Mouse (Mus musculus): ENCODE data around the gene Ccdc167. TPM values are rescaled to one million over a fixed set of nuclear protein-coding genes. Genes with fewer than 3 reads are reported as not detected.

Ccdc167 gene
- polyA plus RNA-seq, 1 experiment from 2014 or later: 15.2 TPM

DNA sequence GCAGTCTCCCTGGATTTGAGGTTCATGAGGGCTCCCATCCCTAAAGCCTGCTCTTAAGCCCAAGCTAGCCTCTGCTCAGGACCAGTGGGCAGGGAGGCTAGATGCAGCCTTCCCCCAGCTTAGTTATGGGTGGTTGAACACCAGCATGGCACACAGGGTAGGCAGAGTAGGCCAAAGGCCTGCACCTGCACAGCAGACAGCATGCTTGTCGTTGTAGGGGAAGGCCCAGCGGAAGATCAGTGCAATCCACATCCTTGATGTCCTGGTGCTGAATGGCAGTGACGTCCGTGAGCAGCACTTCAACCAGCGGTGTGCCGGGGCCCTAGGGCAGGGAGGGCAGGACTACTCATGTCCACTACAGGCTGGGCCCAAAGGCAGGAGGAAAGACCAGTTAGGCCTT lies 18.4 kb downstream of the Ccdc167 start:
- Histone ChIP-seq H3K36me3 (ENCODE audit: control insufficient read depth, insufficient read depth, low read length) (peaks cover 46% of the 10 kb centered on the region), H3K4me2 (no peak overlapping the region), H3K4me3 (ENCODE audit: low read depth, low read length) (no peak overlapping the region), H3K9me3 (ENCODE audit: control insufficient read depth, low read length) (no peaks in the 10 kb centered on the region), H3K27ac (ENCODE audit: low read depth, low read length) (no peak overlapping the region), H3K4me1 (replicated peaks; ENCODE audit: control insufficient read depth, insufficient read depth, low read length) (no peaks in the 10 kb centered on the region), H3K27me3 (replicated peaks; ENCODE audit: control insufficient read depth, insufficient read depth, low read length) (no peaks in the 10 kb centered on the region), H3K9ac (ENCODE audit: low read depth, low read length) (no peak overlapping the region)
- no peak for DNase-seq (ENCODE audit: low spot score)
- no peak for ATAC-seq (replicated peaks; ENCODE audit: low FRiP score)
- WGBS: 95% methylated on average over 6 of the region's 6 CpGs

DNA sequence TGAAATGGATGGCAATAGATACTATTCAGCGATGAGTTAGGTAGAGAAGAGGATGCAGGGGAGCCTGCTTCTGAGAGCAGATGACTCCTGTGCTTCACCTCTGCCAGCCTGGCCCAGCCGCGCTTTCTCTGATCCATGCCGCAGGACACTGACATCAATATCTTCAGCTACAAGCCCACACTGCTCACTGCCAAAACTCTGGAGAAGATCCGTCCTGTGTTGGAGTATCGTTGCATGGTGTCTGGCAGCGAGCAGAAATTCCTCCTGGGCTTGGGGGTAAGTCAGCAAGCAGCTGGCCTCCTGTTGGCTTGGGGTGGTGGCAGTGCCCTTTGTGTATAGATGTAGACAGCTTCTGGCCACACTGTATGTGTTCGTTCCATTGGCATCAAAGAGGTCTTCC lies 19.9 kb downstream of the Ccdc167 start:
- Histone ChIP-seq H3K4me1 (replicated peaks; ENCODE audit: control insufficient read depth, insufficient read depth, low read length) (no peaks in the 10 kb centered on the region), H3K4me3 (ENCODE audit: low read depth, low read length) (no peak overlapping the region), H3K27ac (ENCODE audit: low read depth, low read length) (no peak overlapping the region), H3K4me2 (no peak overlapping the region), H3K36me3 (ENCODE audit: control insufficient read depth, insufficient read depth, low read length) (peaks cover 43% of the 10 kb centered on the region), H3K9ac (ENCODE audit: low read depth, low read length) (no peak overlapping the region), H3K9me3 (ENCODE audit: control insufficient read depth, low read length) (no peaks in the 10 kb centered on the region), H3K27me3 (replicated peaks; ENCODE audit: control insufficient read depth, insufficient read depth, low read length) (no peaks in the 10 kb centered on the region)
- no peak for DNase-seq (ENCODE audit: low spot score)
- no peak for ATAC-seq (replicated peaks; ENCODE audit: low FRiP score)
- 95% methylated on average over 8 of the region's 8 CpGs for WGBS

DNA sequence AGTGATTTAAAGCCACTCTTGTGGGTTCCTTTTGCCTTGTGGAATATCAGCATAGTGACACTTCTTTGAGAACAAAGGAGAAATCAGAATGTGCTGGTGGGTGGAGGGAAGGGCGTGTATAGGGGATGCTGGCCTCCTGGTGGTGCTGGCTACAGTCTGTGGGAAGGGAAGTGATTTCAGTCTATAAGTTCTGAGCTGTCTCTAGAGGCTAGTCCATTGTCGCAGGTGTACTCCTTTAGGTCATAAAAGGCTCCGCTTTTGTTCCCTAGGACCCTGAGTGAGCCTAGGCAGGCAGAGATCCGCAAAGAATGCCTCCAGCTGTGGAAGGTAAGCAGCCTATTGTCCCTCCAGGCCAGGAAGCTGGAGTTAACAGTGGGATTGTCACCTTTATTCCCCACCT lies 22.3 kb downstream of the Ccdc167 start:
- whole genome bisulfite sequencing: 91% methylated on average over 4 of the region's 4 CpGs

GRCm38 (mm10) chr17:29693571-29693970 lies 23.3 kb downstream of the Ccdc167 start:
- H3K4me2 ChIP-seq: no peak overlapping the region
- no peaks in the 10 kb centered on the region; the same call in 1 of the 2 replicates for H3K4me1 ChIP-seq (replicated peaks; ENCODE audit: control insufficient read depth, insufficient read depth, low read length)
- H3K27me3 ChIP-seq (replicated peaks; ENCODE audit: control insufficient read depth, insufficient read depth, low read length): no peaks in the 10 kb centered on the region
- H3K9ac ChIP-seq (ENCODE audit: low read depth, low read length): no peak overlapping the region
- DNase-seq (ENCODE audit: low spot score) (no peak), ATAC-seq (replicated peaks; ENCODE audit: low FRiP score) (no peak)
- H3K36me3 ChIP-seq (ENCODE audit: control insufficient read depth, insufficient read depth, low read length): peaks cover 52% of the 10 kb centered on the region
- H3K9me3 ChIP-seq (ENCODE audit: control insufficient read depth, low read length): no peaks in the 10 kb centered on the region
- H3K27ac ChIP-seq (ENCODE audit: low read depth, low read length): no peak overlapping the region
- 57% methylated on average over 2 of the region's 2 CpGs for WGBS
- no peak overlapping the region for H3K4me3 ChIP-seq (ENCODE audit: low read depth, low read length)

More for the DNA sequence above, 22.3 kb downstream of the Ccdc167 start:
- H3K9me3 ChIP-seq (ENCODE audit: control insufficient read depth, low read length): no peaks in the 10 kb centered on the region
- no peak overlapping the region for H3K9ac ChIP-seq (ENCODE audit: low read depth, low read length)
- no peak overlapping the region for H3K27ac ChIP-seq (ENCODE audit: low read depth, low read length)
- no peak overlapping the region for H3K4me2 ChIP-seq
- peaks cover 51% of the 10 kb centered on the region for H3K36me3 ChIP-seq (ENCODE audit: control insufficient read depth, insufficient read depth, low read length)
- no peaks in the 10 kb centered on the region; the same call in 1 of the 2 replicates for H3K4me1 ChIP-seq (replicated peaks; ENCODE audit: control insufficient read depth, insufficient read depth, low read length)
- ATAC-seq (replicated peaks; ENCODE audit: low FRiP score): no peak
- no peak overlapping the region for H3K4me3 ChIP-seq (ENCODE audit: low read depth, low read length)
- no peaks in the 10 kb centered on the region for H3K27me3 ChIP-seq (replicated peaks; ENCODE audit: control insufficient read depth, insufficient read depth, low read length)
- no peak for DNase-seq (ENCODE audit: low spot score)

GRCm38 (mm10) chr17:29692827-29693226 lies 24.0 kb downstream of the Ccdc167 start:
- Histone ChIP-seq H3K9ac (ENCODE audit: low read depth, low read length) (no peak overlapping the region), H3K4me2 (no peak overlapping the region), H3K4me1 (replicated peaks; ENCODE audit: control insufficient read depth, insufficient read depth, low read length) (peaks cover 4% of the 10 kb centered on the region), H3K9me3 (ENCODE audit: control insufficient read depth, low read length) (no peaks in the 10 kb centered on the region), H3K4me3 (ENCODE audit: low read depth, low read length) (no peak overlapping the region), H3K27me3 (replicated peaks; ENCODE audit: control insufficient read depth, insufficient read depth, low read length) (no peaks in the 10 kb centered on the region), H3K36me3 (ENCODE audit: control insufficient read depth, insufficient read depth, low read length) (peaks cover 48% of the 10 kb centered on the region), H3K27ac (ENCODE audit: low read depth, low read length) (no peak overlapping the region)
- 79% methylated on average over 2 of the region's 2 CpGs for WGBS
- ATAC-seq (replicated peaks; ENCODE audit: low FRiP score): no peak
- no peak for DNase-seq (ENCODE audit: low spot score)

GRCm38 (mm10) chr17:29690257-29690656 lies 26.6 kb downstream of the Ccdc167 start:
- ATAC-seq (replicated peaks; ENCODE audit: low FRiP score) (no peak), DNase-seq (ENCODE audit: low spot score) (no peak)
- H3K27ac ChIP-seq (ENCODE audit: low read depth, low read length): no peak overlapping the region
- WGBS: 75% methylated on average over 6 of the region's 6 CpGs
- H3K27me3 ChIP-seq (replicated peaks; ENCODE audit: control insufficient read depth, insufficient read depth, low read length): no peaks in the 10 kb centered on the region
- no peaks in the 10 kb centered on the region for H3K9me3 ChIP-seq (ENCODE audit: control insufficient read depth, low read length)
- H3K4me3 ChIP-seq (ENCODE audit: low read depth, low read length): no peak overlapping the region
- peaks cover 27% of the 10 kb centered on the region for H3K4me1 ChIP-seq (replicated peaks; ENCODE audit: control insufficient read depth, insufficient read depth, low read length)
- H3K9ac ChIP-seq (ENCODE audit: low read depth, low read length): no peak overlapping the region
- peaks cover 44% of the 10 kb centered on the region for H3K36me3 ChIP-seq (ENCODE audit: control insufficient read depth, insufficient read depth, low read length)
- no peak overlapping the region for H3K4me2 ChIP-seq

DNA sequence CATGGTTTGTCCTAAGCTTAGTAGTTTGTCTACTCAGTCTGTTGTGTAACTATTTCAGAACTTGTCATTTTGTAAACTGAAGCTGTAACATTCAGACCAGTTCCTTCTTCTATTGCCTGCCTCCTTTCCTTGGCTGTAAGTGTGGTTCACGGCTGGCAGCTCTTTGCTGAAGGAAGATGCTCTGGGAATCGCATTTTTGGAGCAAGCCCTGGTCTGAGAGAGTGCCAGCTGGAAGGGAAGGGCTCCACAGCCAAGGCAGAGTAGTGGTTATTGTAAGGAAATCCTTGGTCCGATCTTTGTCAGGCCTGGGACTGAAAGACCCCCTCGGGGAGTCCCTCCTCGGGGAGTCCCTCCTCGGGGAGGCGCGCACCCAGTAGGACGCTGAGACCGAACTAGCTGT lies 28.2 kb downstream of the Ccdc167 start:
- Histone ChIP-seq H3K4me1 (replicated peaks; ENCODE audit: control insufficient read depth, insufficient read depth, low read length) (peaks cover 41% of the 10 kb centered on the region), H3K4me3 (ENCODE audit: low read depth, low read length) (no peak overlapping the region), H3K36me3 (ENCODE audit: control insufficient read depth, insufficient read depth, low read length) (peaks cover 48% of the 10 kb centered on the region), H3K9ac (ENCODE audit: low read depth, low read length) (no peak overlapping the region), H3K27ac (ENCODE audit: low read depth, low read length) (no peak overlapping the region), H3K9me3 (ENCODE audit: control insufficient read depth, low read length) (no peaks in the 10 kb centered on the region), H3K27me3 (replicated peaks; ENCODE audit: control insufficient read depth, insufficient read depth, low read length) (no peaks in the 10 kb centered on the region), H3K4me2 (no peak overlapping the region)
- 93% methylated on average over 10 of the region's 10 CpGs for WGBS
- DNase-seq (ENCODE audit: low spot score) (no peak), ATAC-seq (replicated peaks; ENCODE audit: low FRiP score) (no peak)

- H3K27me3 ChIP-seq (replicated peaks; ENCODE audit: control insufficient read depth, insufficient read depth, low read length): no peaks in the 10 kb centered on the region
- DNase-seq (ENCODE audit: low spot score): no peak
- 86% methylated on average over 6 of the region's 6 CpGs for WGBS
- no peak for ATAC-seq (replicated peaks; ENCODE audit: low FRiP score)
- peaks cover 45% of the 10 kb centered on the region for H3K4me1 ChIP-seq (replicated peaks; ENCODE audit: control insufficient read depth, insufficient read depth, low read length)
- 0 out of 2 replicates have a peak overlapping the region, but pooled peaks have one; percentile 32 for H3K27ac ChIP-seq (ENCODE audit: low read depth, low read length)
- no peaks in the 10 kb centered on the region for H3K9me3 ChIP-seq (ENCODE audit: control insufficient read depth, low read length)
- H3K9ac ChIP-seq (ENCODE audit: low read depth, low read length): no peak overlapping the region
- no peak overlapping the region for H3K4me2 ChIP-seq
- peaks cover 48% of the 10 kb centered on the region for H3K36me3 ChIP-seq (ENCODE audit: control insufficient read depth, insufficient read depth, low read length)
- no peak overlapping the region for H3K4me3 ChIP-seq (ENCODE audit: low read depth, low read length)
Measured at GRCm38 (mm10) chr17:29687373-29687772, 29.5 kb downstream of the Ccdc167 start.

- peaks cover 48% of the 10 kb centered on the region for H3K36me3 ChIP-seq (ENCODE audit: control insufficient read depth, insufficient read depth, low read length)
- H3K4me1 ChIP-seq (replicated peaks; ENCODE audit: control insufficient read depth, insufficient read depth, low read length): peaks cover 45% of the 10 kb centered on the region
- H3K9me3 ChIP-seq (ENCODE audit: control insufficient read depth, low read length): no peaks in the 10 kb centered on the region
- 66% methylated on average over 5 of the region's 5 CpGs for WGBS
- ATAC-seq (replicated peaks; ENCODE audit: low FRiP score) (peak; percentile 87), DNase-seq (ENCODE audit: low spot score) (no peak)
- no peaks in the 10 kb centered on the region for H3K27me3 ChIP-seq (replicated peaks; ENCODE audit: control insufficient read depth, insufficient read depth, low read length)
- peak overlapping the region; percentile 35 for H3K4me2 ChIP-seq
- peak overlapping the region; percentile 93 for H3K27ac ChIP-seq (ENCODE audit: low read depth, low read length)
- H3K4me3 ChIP-seq (ENCODE audit: low read depth, low read length): no peak overlapping the region
- H3K9ac ChIP-seq (ENCODE audit: low read depth, low read length): peak overlapping the region; percentile 38; the same call in 1 of the 2 replicates
Measured at GRCm38 (mm10) chr17:29686771-29687170, 30.1 kb downstream of the Ccdc167 start.
